Mouse (Mus musculus): Measurements from ENCODE around the gene Ptprg. TPM values are rescaled to one million over a fixed set of nuclear protein-coding genes. Genes with fewer than 3 reads are reported as not detected.

Gene Ptprg
- total and polyA plus RNA-seq, 3 experiments = not detected

DNA sequence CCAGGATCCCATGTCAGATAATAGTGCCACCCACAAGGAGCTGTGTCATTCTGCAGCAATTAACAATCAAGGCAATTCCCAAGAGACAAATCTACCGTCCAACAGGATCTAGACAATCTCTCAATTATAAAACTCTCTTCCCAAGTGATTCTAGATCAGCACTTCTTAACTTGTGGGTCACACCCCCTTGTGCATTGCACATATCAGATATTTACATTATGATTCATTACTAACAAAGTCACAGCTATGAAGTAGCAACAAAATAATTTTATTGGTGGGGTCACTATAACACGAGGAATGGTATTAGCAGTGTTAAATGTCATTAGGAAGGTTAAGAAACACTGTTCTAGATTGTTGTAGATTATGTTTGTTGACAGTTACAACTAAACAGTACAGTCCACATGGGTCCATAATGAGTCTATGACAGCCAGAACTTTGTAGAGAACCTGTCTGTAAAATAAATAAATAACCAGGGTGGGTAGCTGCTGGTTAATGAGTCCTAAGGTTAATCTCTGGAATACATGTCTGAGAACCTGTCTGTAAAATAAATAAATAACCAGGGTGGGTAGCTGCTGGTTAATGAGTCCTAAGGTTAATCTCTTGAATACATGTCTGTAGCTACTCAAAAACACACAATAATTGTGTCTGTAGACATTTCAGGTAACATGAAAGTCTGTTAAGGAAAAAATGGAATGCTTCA, 520.2 kb downstream of the Ptprg start:
- Histone ChIP-seq H3K36me3 (ENCODE audit: control insufficient read depth in 1 of 2, insufficient read depth in 2 of 2, low read length in 2 of 2) (no peaks in the 10 kb centered on the region), H3K9ac (ENCODE audit: control insufficient read depth, low read depth, low read length, poor library complexity, severe bottlenecking) (no peak overlapping the region), H3K79me2 (ENCODE audit: control insufficient read depth, insufficient read depth, low read length, poor library complexity) (no peaks in the 10 kb centered on the region), H3K9me3 (replicated peaks; ENCODE audit: insufficient read depth, low read length) (no peaks in the 10 kb centered on the region), H3K4me1 (ENCODE audit: control insufficient read depth in 1 of 2, insufficient read depth in 2 of 2, low read length in 2 of 2) (no peaks in the 10 kb centered on the region), H3K27me3 (ENCODE audit: control insufficient read depth in 1 of 2, insufficient read depth in 2 of 2, low read length in 2 of 2) (no peaks in the 10 kb centered on the region), H3K27ac (ENCODE audit: control insufficient read depth, low read depth, low read length) (no peak overlapping the region), H3K4me3 (ENCODE audit: control insufficient read depth in 1 of 2, insufficient read depth in 1 of 2, low read depth in 2 of 2, low read length in 2 of 2) (no peak overlapping the region)
- no peak for DNase-seq (ENCODE audit: low read depth, low spot score)
- TF ChIP-seq CHD1 (IDR thresholded peaks at IDR 0.05; ENCODE audit: low read depth, low read length) (no peak), USF2 (IDR thresholded peaks at IDR 0.05; ENCODE audit: borderline replicate concordance in 1 of 2, insufficient read depth in 1 of 2, low read depth in 1 of 2, low read length in 2 of 2) (no peak), CTCF (IDR thresholded peaks at IDR 0.05 in 2 of 3, conservative IDR thresholded peaks at IDR 0.05 in 1 of 3; ENCODE audit: control insufficient read depth in 1 of 3, insufficient read depth in 1 of 3, low read depth in 2 of 3, low read length in 3 of 3, poor library complexity in 1 of 3, severe bottlenecking in 1 of 3) (no peak), RAD21 (IDR thresholded peaks at IDR 0.05; ENCODE audit: low read depth, low read length) (no peak), MAZ (IDR thresholded peaks at IDR 0.05; ENCODE audit: low read depth, low read length) (no peak), UBTF (IDR thresholded peaks at IDR 0.05; ENCODE audit: borderline replicate concordance, insufficient read depth, low read depth, low read length) (no peak), MAX (IDR thresholded peaks at IDR 0.05; ENCODE audit: low read length) (no peak), MYC (IDR thresholded peaks at IDR 0.05; ENCODE audit: low read depth, low read length) (no peak), ZMIZ1 (IDR thresholded peaks at IDR 0.05; ENCODE audit: low read depth, low read length) (no peak), SMC3 (IDR thresholded peaks at IDR 0.05; ENCODE audit: low read depth, low read length) (no peak), BHLHE40 (IDR thresholded peaks at IDR 0.05; ENCODE audit: borderline replicate concordance, low read depth, low read length) (no peak), ETS1 (IDR thresholded peaks at IDR 0.05; ENCODE audit: low read depth, low read length) (no peak), ZC3H11A (IDR thresholded peaks at IDR 0.05; ENCODE audit: low read depth, low read length) (no peak), EP300 (IDR thresholded peaks at IDR 0.05; ENCODE audit: low read depth in 1 of 2, low read length in 2 of 2) (no peak), E2F4 (IDR thresholded peaks at IDR 0.05; ENCODE audit: borderline replicate concordance, low read depth, low read length) (no peak), MYB (IDR thresholded peaks at IDR 0.05; ENCODE audit: low read depth, low read length) (no peak), TAL1 (IDR thresholded peaks at IDR 0.05; ENCODE audit: low read length) (no peak), KAT2A (conservative IDR thresholded peaks at IDR 0.05; ENCODE audit: low read depth, low read length) (no peak)

DNA sequence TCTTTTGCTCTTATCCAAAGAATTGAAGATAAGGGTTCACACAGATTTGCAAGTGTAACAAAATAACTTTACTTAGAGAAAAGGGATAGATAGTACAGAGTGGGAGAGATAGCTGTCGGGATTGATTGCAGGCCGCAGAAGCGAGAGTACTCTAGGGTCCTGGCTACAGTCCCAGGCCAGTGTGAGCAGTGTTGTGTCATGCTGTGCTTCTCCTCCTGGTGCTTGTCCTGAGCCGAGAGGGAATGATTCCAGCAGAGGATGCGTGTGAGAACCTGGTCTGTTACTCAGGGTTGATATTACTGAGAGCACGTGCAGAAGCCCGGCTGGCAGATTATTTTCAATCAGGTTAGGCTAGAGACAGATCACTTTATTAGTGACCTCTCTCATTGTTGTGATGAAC, 523.9 kb downstream of the Ptprg start:
- no peak for DNase-seq (ENCODE audit: low read depth, low spot score)
- H3K4me1 ChIP-seq (ENCODE audit: control insufficient read depth in 1 of 2, insufficient read depth in 2 of 2, low read length in 2 of 2) = no peaks in the 10 kb centered on the region
- H3K79me2 ChIP-seq (ENCODE audit: control insufficient read depth, insufficient read depth, low read length, poor library complexity) = no peaks in the 10 kb centered on the region
- no peaks in the 10 kb centered on the region for H3K27me3 ChIP-seq (ENCODE audit: control insufficient read depth in 1 of 2, insufficient read depth in 2 of 2, low read length in 2 of 2)
- H3K27ac ChIP-seq (ENCODE audit: control insufficient read depth, low read depth, low read length) = no peak overlapping the region
- no peak overlapping the region for H3K9ac ChIP-seq (ENCODE audit: control insufficient read depth, low read depth, low read length, poor library complexity, severe bottlenecking)
- no peak overlapping the region for H3K4me3 ChIP-seq (ENCODE audit: control insufficient read depth in 1 of 2, insufficient read depth in 1 of 2, low read depth in 2 of 2, low read length in 2 of 2)
- no peak for TF ChIP-seq NELFE (IDR thresholded peaks at IDR 0.05; ENCODE audit: low read depth, low read length)
- H3K36me3 ChIP-seq (ENCODE audit: control insufficient read depth in 1 of 2, insufficient read depth in 2 of 2, low read length in 2 of 2) = no peaks in the 10 kb centered on the region
- no peaks in the 10 kb centered on the region for H3K9me3 ChIP-seq (replicated peaks; ENCODE audit: insufficient read depth, low read length)
